Mouse (Mus musculus) ES-Bruce4 (cell line): ENCODE results near the gene Trim56. TPM values are rescaled to one million over a fixed set of nuclear protein-coding genes. Genes with fewer than 3 reads are reported as not detected.

Source experiments
- H3K27ac ChIP-seq: 2 replicates; pipeline ENCODE4 v1.5.1; 2012; ENCODE audit warnings: low read length, inconsistent platforms; ENCODE audit not compliant: insufficient read depth
- H3K27me3 ChIP-seq: 2 replicates; pipeline ENCODE4 v1.6.1; 2012; ENCODE audit warnings: mild to moderate bottlenecking, low read length, inconsistent platforms; ENCODE audit not compliant: control insufficient read depth, poor library complexity, insufficient read depth, severe bottlenecking
- H3K36me3 ChIP-seq: 2 replicates; pipeline ENCODE4 v1.6.1; 2012; ENCODE audit warnings: inconsistent platforms, mild to moderate bottlenecking, low read length, moderate library complexity; ENCODE audit not compliant: control insufficient read depth, poor library complexity, insufficient read depth, severe bottlenecking
- H3K4me1 ChIP-seq: one replicate; pipeline ENCODE4 v1.8.1; 2011; ENCODE audit warnings: low read length; ENCODE audit not compliant: control insufficient read depth, insufficient read depth
- H3K4me3 ChIP-seq: 2 replicates; pipeline ENCODE4 v1.5.1; 2011; ENCODE audit warnings: low read depth, mild to moderate bottlenecking, low read length
- H3K9ac ChIP-seq: 2 replicates; pipeline ENCODE4 v1.6.1; 2012; ENCODE audit warnings: low read depth, mild to moderate bottlenecking, inconsistent platforms; ENCODE audit not compliant: poor library complexity, severe bottlenecking
- H3K9me3 ChIP-seq: replicated peaks from 2 replicates; pipeline ENCODE4 v1.6.1; 2012; ENCODE audit warnings: mild to moderate bottlenecking, low read length, inconsistent platforms; ENCODE audit not compliant: control insufficient read depth, poor library complexity, insufficient read depth, severe bottlenecking
- CTCF ChIP-seq: IDR thresholded peaks from one replicate; pipeline ENCODE4 v1.8.1; 2011; ENCODE audit warnings: low read depth, low read length
- EP300 ChIP-seq: IDR thresholded peaks from 2 replicates; pipeline ENCODE4 v1.6.1; 2011; ENCODE audit warnings: low read depth, low read length; ENCODE audit not compliant: insufficient read depth
- POLR2A ChIP-seq: IDR thresholded peaks from one replicate; pipeline ENCODE4 v1.8.1; 2011; ENCODE audit warnings: low read length; ENCODE audit not compliant: insufficient read depth
- polyA plus RNA-seq: library from polyadenylated mRNA; stranded (reverse); fragments of >200 nt; gene quantifications from 2 replicates; pipeline ENCODE4 v1.2.4, GENCODE M21; 2011; ENCODE audit warnings: low read depth; ENCODE audit not compliant: missing spikeins, insufficient read depth, insufficient read length

The Trim56 gene
- polyA plus RNA-seq, 1 experiment, result 16.1 TPM

DNA sequence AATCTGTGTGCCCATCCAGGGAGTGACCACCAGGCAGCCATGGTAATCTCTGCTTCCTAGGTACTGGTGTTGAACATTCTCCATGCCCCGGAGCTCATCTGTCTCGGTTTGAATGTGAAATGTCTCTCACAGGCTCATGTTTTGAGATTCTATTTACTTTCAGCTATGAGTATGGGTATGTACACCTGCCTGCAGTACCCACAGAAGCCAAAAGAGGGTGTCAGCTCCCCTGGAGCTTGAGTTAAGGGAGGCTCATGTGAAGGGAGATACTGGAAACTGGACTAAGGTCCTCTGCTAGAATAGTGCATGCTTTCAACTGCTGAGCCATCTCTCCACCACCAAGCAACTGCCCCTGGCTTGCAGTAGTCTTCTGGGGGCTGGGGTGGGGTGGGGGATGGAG, 12.0 kb downstream of the Trim56 start:
- Histone ChIP-seq H3K9ac (no peak overlapping the region), H3K27ac (no peak overlapping the region), H3K27me3 (no peaks in the 10 kb centered on the region), H3K4me1 (peaks cover 2% of the 10 kb centered on the region), H3K36me3 (no peaks in the 10 kb centered on the region), H3K9me3 (no peaks in the 10 kb centered on the region), H3K4me3 (no peak overlapping the region)
- TF ChIP-seq CTCF (no peak), EP300 (no peak), POLR2A (no peak)

DNA sequence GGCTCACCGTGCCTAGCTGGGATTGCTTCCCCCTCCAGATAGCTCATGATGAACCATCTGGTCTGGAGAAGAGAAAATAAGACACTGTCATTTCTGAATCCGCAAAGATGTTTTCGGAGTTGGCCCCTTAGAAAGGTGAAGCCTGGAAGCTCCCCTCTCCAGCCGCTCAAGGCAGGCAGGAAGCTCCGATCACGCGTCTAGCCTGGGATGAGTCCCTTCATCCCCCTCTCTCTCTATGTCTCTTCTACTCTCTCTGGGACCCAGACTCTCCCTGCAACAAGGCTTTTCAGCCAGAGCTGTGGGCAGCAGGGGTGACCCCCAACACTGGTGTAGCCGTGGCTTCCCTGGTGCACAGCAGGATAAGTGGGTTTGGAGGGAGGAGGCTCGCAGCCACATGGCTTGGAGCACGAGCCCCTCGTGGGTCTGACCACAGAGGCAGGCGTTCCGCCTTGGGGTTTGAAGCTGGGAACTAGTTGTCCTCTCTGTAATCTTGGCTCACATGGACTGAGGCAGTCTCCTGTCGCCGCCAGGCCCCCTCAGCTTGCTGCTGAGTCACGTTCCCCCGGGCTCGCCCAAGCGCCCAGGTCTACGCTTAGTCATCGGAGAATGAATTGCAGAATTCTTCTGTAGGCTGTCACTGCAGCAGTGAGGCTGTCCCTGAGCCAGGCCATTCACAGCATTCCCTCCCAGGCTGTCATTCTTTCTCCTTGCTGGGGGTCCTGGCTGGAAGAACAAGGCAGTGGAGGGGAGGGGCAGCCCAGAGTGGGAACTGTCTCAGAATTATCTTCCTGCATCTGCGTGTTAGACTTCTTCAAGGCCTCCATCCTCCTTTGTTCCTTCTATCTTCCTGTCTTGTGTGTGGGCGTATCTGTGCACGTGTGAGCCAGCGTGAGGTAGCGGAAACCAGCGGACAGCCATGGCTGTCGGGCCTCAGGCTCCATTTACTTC, 13.2 kb downstream of the Trim56 start:
- Histone ChIP-seq H3K9ac (no peak overlapping the region), H3K27ac (no peak overlapping the region), H3K27me3 (no peaks in the 10 kb centered on the region), H3K4me1 (peaks cover 2% of the 10 kb centered on the region), H3K9me3 (no peaks in the 10 kb centered on the region), H3K36me3 (no peaks in the 10 kb centered on the region), H3K4me3 (peak overlapping the region; percentile 24; the same call in 1 of the 2 replicates)
- TF ChIP-seq POLR2A (no peak), EP300 (0 out of 2 replicates have a peak, but pooled peaks have one; percentile 30)

DNA sequence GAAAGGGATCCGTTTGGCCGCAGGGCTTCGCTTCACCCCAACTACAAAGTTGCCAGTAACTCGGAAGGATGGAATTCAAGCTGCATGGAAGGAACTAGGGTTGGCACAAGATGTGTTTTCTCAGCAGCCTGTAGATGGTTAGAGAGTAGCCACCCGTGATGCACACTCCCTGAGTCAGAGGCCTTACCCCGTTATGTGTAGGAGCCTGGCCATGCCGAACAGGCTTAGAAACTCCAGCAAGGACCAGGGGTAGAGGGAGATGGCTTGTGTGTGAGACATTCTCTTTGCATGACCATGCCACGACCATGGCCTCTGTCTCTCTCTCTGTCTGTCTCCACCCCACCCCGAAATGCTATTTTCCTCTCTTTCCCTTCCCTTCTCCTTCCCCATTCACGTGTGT, 13.9 kb downstream of the Trim56 start:
- H3K27ac ChIP-seq, result no peak overlapping the region
- H3K4me3 ChIP-seq, result no peak overlapping the region
- peaks cover 2% of the 10 kb centered on the region for H3K4me1 ChIP-seq
- no peak for TF ChIP-seq POLR2A
- no peak for TF ChIP-seq CTCF
- no peak for TF ChIP-seq EP300
- no peaks in the 10 kb centered on the region for H3K9me3 ChIP-seq
- no peak overlapping the region for H3K9ac ChIP-seq
- no peaks in the 10 kb centered on the region for H3K27me3 ChIP-seq
- no peaks in the 10 kb centered on the region for H3K36me3 ChIP-seq

GRCm38 (mm10) chr5:137100660-137101059, 15.3 kb downstream of the Trim56 start:
- Histone ChIP-seq H3K27ac (no peak overlapping the region), H3K36me3 (no peaks in the 10 kb centered on the region)
- TF ChIP-seq EP300 (no peak), CTCF (no peak), POLR2A (no peak)

GRCm38 (mm10) chr5:137098418-137098817, 17.6 kb downstream of the Trim56 start:
- H3K4me1 ChIP-seq, result peaks cover 2% of the 10 kb centered on the region
- no peak overlapping the region for H3K27ac ChIP-seq
- H3K36me3 ChIP-seq, result no peaks in the 10 kb centered on the region
- H3K9ac ChIP-seq, result no peak overlapping the region
- H3K27me3 ChIP-seq, result no peaks in the 10 kb centered on the region
- no peaks in the 10 kb centered on the region for H3K9me3 ChIP-seq
- no peak overlapping the region for H3K4me3 ChIP-seq
- TF ChIP-seq POLR2A (no peak), CTCF (no peak), EP300 (no peak)

More at GRCm38 (mm10) chr5:137100660-137101059, 15.3 kb downstream of the Trim56 start:
- no peak overlapping the region for H3K9ac ChIP-seq
- no peak overlapping the region for H3K4me3 ChIP-seq
- H3K4me1 ChIP-seq, result peaks cover 2% of the 10 kb centered on the region
- no peaks in the 10 kb centered on the region for H3K9me3 ChIP-seq
- H3K27me3 ChIP-seq, result no peaks in the 10 kb centered on the region

GRCm38 (mm10) chr5:137096037-137096436, 20.0 kb downstream of the Trim56 start:
- Histone ChIP-seq H3K9ac (no peak overlapping the region), H3K36me3 (no peaks in the 10 kb centered on the region), H3K27ac (no peak overlapping the region), H3K4me3 (no peak overlapping the region), H3K27me3 (no peaks in the 10 kb centered on the region), H3K4me1 (no peaks in the 10 kb centered on the region), H3K9me3 (no peaks in the 10 kb centered on the region)
- TF ChIP-seq EP300 (no peak), POLR2A (no peak), CTCF (no peak)
